ENCODE assay signal across 24 mouse cellular contexts in the genomic region with DNA sequence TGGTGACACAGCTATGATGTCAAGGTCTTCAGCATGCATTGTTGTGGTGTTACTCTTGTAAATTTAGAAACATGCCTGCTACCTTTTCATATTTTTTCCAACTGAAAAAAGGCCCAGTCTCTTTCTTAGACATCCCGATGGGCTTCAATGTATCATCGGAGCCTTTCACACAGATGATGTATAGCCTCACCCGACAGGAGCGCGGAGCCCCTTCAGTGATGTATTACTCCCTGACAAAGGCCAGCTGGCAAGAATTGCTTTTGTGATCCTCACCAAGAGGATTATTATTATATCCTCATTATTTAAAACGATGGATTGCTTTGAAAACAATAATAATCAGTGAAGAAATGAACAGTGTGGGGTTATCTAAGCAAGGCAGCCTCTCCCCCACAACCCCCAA.
DNase-seq lines count a peak whose midpoint lies in the region; ATAC-seq lines count a peak whose summit lies in the region.
"Had no signal": no experiment of that assay in that cellular context is flagged by ENCODE, and none has a peak within 500 bp of the region (broad histone marks: within the 10 kb centered on the region; RNA-seq: fewer than 3 reads in every experiment).

No protein-coding gene starts in this region.

- H3K4me1 ChIP-seq in hindbrain, embryonic 12.5 days: no peaks in the 10 kb centered on the region
- H3K4me1 ChIP-seq in hindbrain, embryonic 10.5 days (replicated peaks): no peaks in the 10 kb centered on the region
- H3K4me1 ChIP-seq in neural tube, embryonic 11.5 days (ENCODE audit: control insufficient read depth, insufficient read depth, low read length): no peaks in the 10 kb centered on the region
- H3K4me1 ChIP-seq in neural tube, embryonic 15.5 days: no peaks in the 10 kb centered on the region
- H3K4me1 ChIP-seq: heart, embryonic 12.5 days; heart, embryonic 15.5 days; hindbrain, embryonic 15.5 days had no signal

- WGBS in hindbrain, embryonic 12.5 days: 45% methylated on average over 6 of the region's 6 CpGs
- WGBS in hindbrain, embryonic 10.5 days: 74% methylated on average over 6 of the region's 6 CpGs
- 62% methylated on average over 6 of the region's 6 CpGs for WGBS in neural tube, embryonic 11.5 days
- WGBS in neural tube, embryonic 15.5 days: 48% methylated on average over 6 of the region's 6 CpGs

- H3K27me3 ChIP-seq in hindbrain, embryonic 12.5 days: no peaks in the 10 kb centered on the region
- no peaks in the 10 kb centered on the region for H3K27me3 ChIP-seq in hindbrain, embryonic 10.5 days (ENCODE audit: insufficient read depth, poor library complexity, severe bottlenecking)
- no peaks in the 10 kb centered on the region for H3K27me3 ChIP-seq in neural tube, embryonic 11.5 days (ENCODE audit: control insufficient read depth, insufficient read depth, low read length)
- no peaks in the 10 kb centered on the region for H3K27me3 ChIP-seq in neural tube, embryonic 15.5 days (replicated peaks)
- H3K27me3 ChIP-seq: heart, embryonic 12.5 days; heart, embryonic 15.5 days; hindbrain, embryonic 15.5 days had no signal

- no peak overlapping the region for H3K4me2 ChIP-seq in hindbrain, embryonic 12.5 days (replicated peaks)
- H3K4me2 ChIP-seq in neural tube, embryonic 11.5 days (ENCODE audit: low read depth): no peak overlapping the region
- H3K4me2 ChIP-seq in neural tube, embryonic 15.5 days: no peak overlapping the region
- H3K4me2 ChIP-seq: heart, embryonic 12.5 days; heart, embryonic 15.5 days; hindbrain, embryonic 15.5 days had no signal

- no peak overlapping the region for H3K9ac ChIP-seq in hindbrain, embryonic 12.5 days
- H3K9ac ChIP-seq in neural tube, embryonic 11.5 days (ENCODE audit: low read length): no peak overlapping the region
- no peak overlapping the region for H3K9ac ChIP-seq in neural tube, embryonic 15.5 days (replicated peaks)
- H3K9ac ChIP-seq: heart, embryonic 12.5 days; heart, embryonic 15.5 days; hindbrain, embryonic 15.5 days had no signal

- H3K27ac ChIP-seq in hindbrain, embryonic 12.5 days: no peak overlapping the region
- no peak overlapping the region for H3K27ac ChIP-seq in hindbrain, embryonic 10.5 days
- no peak overlapping the region for H3K27ac ChIP-seq in neural tube, embryonic 11.5 days (ENCODE audit: low read depth, low read length)
- no peak overlapping the region for H3K27ac ChIP-seq in neural tube, embryonic 15.5 days (replicated peaks)
- H3K27ac ChIP-seq: heart, embryonic 15.5 days; hindbrain, embryonic 15.5 days had no signal

- H3K36me3 ChIP-seq in hindbrain, embryonic 12.5 days: no peaks in the 10 kb centered on the region
- no peaks in the 10 kb centered on the region for H3K36me3 ChIP-seq in hindbrain, embryonic 10.5 days
- H3K36me3 ChIP-seq in neural tube, embryonic 11.5 days (ENCODE audit: control insufficient read depth, insufficient read depth, low read length): no peaks in the 10 kb centered on the region
- H3K36me3 ChIP-seq in neural tube, embryonic 15.5 days: no peaks in the 10 kb centered on the region
- H3K36me3 ChIP-seq: heart, embryonic 12.5 days; heart, embryonic 15.5 days; hindbrain, embryonic 15.5 days had no signal

- peak; percentile 73 for ATAC-seq in hindbrain, embryonic 12.5 days (ENCODE audit: low FRiP score)
- ATAC-seq in neural tube, embryonic 11.5 days (ENCODE audit: insufficient read depth, low FRiP score, low TSS enrichment): no peak
- ATAC-seq in neural tube, embryonic 15.5 days (ENCODE audit: low FRiP score): no peak
- ATAC-seq in erythroid progenitor cell, adult 5-6 weeks (replicated peaks; ENCODE audit: low FRiP score, poor library complexity, severe bottlenecking): no peak
- ATAC-seq: CD4-positive, CD25-positive, alpha-beta regulatory T cell, adult 4 months; forebrain, embryonic 14.5 days; inflammation-experienced regulatory T-cells, adult 6 months; intestine, embryonic 16.5 days had no signal

- H3K9me3 ChIP-seq in hindbrain, embryonic 12.5 days (replicated peaks): no peaks in the 10 kb centered on the region
- H3K9me3 ChIP-seq in hindbrain, embryonic 10.5 days: no peaks in the 10 kb centered on the region
- no peaks in the 10 kb centered on the region for H3K9me3 ChIP-seq in neural tube, embryonic 11.5 days (ENCODE audit: control insufficient read depth, low read length)
- H3K9me3 ChIP-seq in neural tube, embryonic 15.5 days (replicated peaks): no peaks in the 10 kb centered on the region
- H3K9me3 ChIP-seq: heart, embryonic 12.5 days; heart, embryonic 15.5 days; hindbrain, embryonic 15.5 days had no signal

- no peak for DNase-seq in hindbrain, embryonic 10.5 days (ENCODE audit: low spot score)
- peak; percentile 6 to 9 for DNase-seq in kidney, postnatal 4 days
- no peak for DNase-seq in kidney, postnatal 36 days
- peak; percentile 14 for DNase-seq in neural tube, embryonic 11.5 days (ENCODE audit: low spot score)
- DNase-seq: adrenal gland, adult 2 months; adrenal gland, postnatal 14 days; cerebellum, adult 11 months; cerebellum, adult 2 months; cerebellum, adult 9-11 months; cerebellum, postnatal 25 days; gastrocnemius, postnatal 25 days; heart, adult 18-20 months; heart, postnatal 10 days; heart, postnatal 36 days had no signal

- no peak overlapping the region for H3K4me3 ChIP-seq in hindbrain, embryonic 12.5 days
- H3K4me3 ChIP-seq in hindbrain, embryonic 10.5 days: no peak overlapping the region
- H3K4me3 ChIP-seq in neural tube, embryonic 11.5 days (ENCODE audit: low read depth, low read length): no peak overlapping the region
- H3K4me3 ChIP-seq in neural tube, embryonic 15.5 days (replicated peaks): no peak overlapping the region
- H3K4me3 ChIP-seq: heart, embryonic 12.5 days; heart, embryonic 15.5 days; hindbrain, embryonic 15.5 days had no signal

Comparison
In these comparisons a context has a peak if more than half of its experiments do, and no peak if none do; other contexts are left out.
1. DNase-seq: peak in kidney, postnatal 4 days (2 of 2) and neural tube, embryonic 11.5 days (single experiment); none in hindbrain, embryonic 10.5 days (single experiment) and kidney, postnatal 36 days (0 of 2).